Mouse (Mus musculus) gastrocnemius, postnatal 25 days (tissue): Measurements from ENCODE around the gene Phf1. TPM values are rescaled to one million over a fixed set of nuclear protein-coding genes. Genes with fewer than 3 reads are reported as not detected.
"Not testable (repeated sequence)": the region's sequence is repeated elsewhere in the genome, so short reads cannot be mapped to it uniquely, and the experiment has no call there.

ENCODE experiments used
- DNase-seq: peaks from one replicate; pipeline ENCODE4 v3.0.0; 2022
- long read RNA-seq, 2 experiments: library from polyadenylated mRNA; stranded (forward); transcript quantifications; one replicate each; pipeline ENCODE4 v2.0.0; 2021
- total RNA-seq, 2 experiments: library from RNA; stranded (reverse); gene quantifications; 1 replicate in 1 of 2; 2 replicates in 1 of 2; pipeline ENCODE4 v1.2.3; 2021

The Phf1 gene
- 1 to 10 TPM; 5.1 to 5.9 TPM for total RNA-seq
- long read RNA-seq, experiment 1, partial matches to known transcripts = 0 of 4 reads
- long read RNA-seq, experiment 1, other reads (novel, unspliced or antisense) = 3 of 4 reads
- long read RNA-seq, experiment 2, partial matches to known transcripts = 0 of 2 reads
- long read RNA-seq, experiment 2, other reads (novel, unspliced or antisense) = 1 of 2 reads

DNA sequence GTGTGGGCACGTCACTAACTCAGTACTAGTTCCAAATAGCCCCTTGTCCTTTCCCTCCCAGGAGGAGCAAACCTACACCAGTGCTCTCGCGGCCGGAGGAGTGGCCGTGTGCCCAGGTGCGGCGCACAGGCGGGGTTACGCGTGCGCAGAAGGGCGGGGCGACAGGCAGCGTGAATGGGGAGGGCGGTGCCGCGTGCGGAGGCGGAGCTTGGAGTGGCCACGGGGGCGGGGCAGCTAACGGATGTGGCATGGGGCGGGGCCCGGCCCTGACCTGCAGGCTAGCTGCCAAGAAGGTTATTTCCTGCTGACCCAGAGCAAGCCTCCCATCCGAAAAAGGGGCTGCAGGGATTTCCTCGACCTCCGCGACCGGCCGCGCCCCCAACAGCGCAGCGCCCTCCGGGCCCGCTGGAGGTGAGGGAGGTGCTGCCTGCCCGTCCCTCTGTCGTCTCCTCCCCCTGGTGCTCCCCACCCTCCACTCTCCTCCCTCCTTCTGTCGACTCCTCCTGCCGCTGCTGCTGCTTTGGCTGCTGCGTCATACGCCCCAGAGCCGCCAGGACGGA, at the start of gene Phf1:
Gene Phf1 (plus strand): TSS at position 214 of the 560 bp plus-strand sequence.
- peak; percentile 95 for DNase-seq

DNA sequence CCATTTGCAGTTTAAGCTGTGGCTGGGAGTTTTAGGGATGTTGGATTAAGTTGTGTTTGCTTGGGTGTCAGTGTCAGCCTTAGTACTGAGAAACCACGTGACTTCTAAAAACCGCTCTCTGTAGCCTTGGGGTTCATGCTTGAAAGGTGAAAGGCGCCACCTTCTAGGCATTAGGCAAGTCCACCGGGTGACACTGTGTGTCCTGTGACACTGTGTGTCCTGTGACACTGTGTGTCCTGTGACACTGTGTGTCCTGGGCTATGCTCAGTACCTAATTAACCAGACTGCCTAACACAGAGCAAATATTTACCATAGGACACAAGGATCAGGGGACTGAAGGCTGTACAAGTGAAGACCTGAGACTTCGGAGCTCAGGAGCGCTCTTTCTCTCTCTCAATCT, 49.3 kb upstream of the Phf1 start:
- no peak for DNase-seq

DNA sequence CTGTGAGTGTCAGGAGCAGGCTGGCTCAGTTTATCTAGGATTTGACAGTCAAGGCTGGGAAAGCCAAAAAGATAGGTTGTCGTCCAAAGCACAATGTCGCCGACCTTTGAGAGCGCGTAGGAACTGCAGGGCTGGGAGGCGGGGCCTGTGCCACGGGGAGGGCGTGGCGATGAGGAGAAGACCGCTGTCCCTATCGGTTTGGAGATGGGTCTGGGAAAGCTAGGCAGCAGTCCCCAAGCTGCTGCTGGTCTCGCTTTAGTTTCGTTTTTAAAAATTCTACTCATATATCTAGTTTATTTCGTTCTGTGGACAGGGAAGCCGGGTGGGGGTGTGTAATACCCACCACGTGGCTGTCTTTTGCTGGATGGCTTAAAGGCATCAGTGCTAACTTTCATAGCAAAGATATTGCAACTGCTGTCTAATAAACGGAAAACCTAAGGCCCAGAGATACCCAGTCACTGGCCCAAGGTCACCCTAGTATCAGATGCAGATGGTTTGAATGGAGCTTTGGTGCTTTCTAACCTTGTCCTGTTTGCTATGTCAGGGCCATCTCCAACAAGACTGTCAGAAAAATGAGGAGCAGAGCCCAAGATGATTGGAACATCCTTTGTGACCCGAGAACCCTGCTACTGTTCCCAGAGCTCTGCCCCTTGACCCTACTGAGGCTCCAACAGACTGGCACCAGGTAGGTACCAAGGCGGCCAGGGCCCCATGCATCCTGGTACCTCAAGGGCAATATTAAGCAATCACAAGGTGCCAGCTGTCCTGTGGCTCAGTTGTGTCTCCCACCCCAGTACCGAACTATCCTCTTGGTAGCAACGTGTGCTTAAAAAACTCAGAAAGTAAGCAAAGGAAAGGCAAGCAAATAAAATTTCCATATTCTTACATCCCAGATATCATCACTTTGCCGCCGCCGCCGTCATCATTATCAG, 47.6 kb upstream of the Phf1 start:
- peak; percentile 75 for DNase-seq

DNA sequence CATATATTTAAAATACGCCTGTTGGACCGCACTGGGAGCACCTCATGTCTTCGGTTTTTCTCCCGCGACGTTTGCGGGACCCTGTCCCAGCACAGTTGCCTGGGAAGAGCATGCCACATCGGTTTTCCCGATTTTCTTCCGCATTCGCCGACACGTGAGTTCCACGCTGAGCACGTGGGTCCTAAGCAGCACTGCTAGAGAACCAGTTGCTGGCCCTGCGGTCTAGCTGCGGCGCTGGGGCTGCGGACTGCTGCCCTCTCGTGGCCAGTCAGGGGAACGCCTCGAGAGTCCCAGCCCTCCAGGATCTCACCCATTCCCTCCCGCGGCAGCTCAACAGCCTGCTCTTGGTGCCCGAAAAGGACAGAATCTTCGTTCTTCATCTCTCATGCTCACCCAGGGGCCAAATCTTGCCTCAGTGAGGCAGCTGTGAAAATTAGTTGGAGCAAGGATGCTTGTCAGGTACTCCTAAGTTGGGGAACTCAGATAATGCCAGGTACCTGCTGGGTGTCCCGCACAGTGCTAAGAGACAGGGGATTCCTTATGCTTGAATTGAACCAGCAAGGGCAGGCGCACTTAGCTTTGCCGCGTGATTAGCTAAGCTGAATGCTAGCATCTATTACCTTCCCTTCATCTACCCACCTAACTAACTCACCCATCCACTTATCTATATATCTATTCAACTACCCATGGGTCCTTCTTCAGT, 46.7 kb upstream of the Phf1 start:
- peak; percentile 82 for DNase-seq

DNA sequence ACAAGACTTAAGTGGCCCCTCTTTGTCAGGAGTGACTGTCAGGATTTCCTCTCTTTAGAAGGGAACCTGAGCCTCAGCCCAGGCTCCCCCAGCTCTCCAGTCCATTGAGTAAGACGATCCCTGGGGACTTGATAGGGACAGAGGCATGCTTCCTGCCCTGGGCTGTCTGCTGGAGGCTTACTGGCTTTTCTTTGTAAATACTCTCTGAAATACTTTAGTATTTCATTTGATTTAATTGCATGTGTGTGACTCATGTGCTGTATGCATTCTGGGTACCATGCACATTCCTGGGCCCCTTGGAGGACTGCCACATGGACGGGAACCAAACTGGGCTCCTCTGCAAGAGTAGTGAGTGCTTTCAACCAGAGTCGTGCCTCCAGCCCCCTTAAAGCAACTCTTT, 44.9 kb upstream of the Phf1 start:
- no peak for DNase-seq

DNA sequence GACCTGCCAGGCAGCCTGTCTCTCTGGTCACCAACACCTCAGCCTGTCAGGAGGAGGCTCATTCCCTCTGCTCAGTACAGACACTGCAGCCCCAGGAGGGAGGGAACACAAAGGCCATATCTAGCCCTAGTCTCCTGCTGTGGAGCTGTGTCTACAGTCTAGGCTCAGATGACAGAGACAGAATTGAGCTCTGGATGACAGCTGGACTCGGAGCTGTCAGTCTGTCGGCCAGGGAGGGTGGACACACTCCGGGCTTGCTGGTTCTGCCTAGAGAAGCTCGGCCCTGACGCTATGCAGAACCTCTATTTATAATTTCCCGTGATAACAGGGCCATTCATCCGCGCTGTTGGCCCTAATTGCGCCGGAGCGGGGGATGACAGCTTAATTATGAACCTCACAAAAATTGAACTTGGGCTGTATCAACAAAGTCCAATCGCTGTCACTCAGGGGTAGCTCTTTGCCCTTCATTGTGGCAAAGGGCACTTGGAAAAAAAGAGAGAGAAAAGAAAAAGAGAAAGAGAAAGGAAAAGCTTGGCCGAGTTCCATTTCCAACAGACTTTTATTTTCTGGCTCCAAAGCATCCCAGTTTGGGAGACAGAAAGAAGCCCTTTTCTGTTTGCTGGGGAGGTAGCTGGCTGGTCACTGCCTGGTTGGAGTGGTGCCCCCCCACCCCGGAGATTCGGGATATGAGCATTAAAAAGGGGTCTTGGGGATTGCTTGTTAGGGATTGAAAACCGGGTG, 40.0 kb upstream of the Phf1 start:
- no peak for DNase-seq

DNA sequence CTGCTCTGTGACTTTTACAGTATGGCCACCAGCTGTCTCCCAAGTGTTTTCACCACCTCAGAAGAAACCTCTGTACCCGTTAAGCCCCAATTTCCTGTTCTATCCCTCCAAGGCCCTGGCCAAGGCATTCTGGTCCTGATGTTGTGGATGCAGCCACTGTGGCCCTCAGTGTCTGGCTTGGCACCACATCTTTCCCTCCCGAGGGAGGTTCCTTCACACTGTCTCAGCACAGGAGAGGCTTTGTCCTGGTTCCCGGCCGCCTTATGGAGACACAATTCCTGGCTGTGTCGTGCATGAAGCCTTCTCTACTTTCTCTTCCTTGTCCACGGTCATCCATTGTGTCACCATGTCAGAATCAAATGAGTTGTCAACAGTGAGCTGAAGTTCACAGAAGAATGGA, 39.4 kb upstream of the Phf1 start:
- no peak for DNase-seq

DNA sequence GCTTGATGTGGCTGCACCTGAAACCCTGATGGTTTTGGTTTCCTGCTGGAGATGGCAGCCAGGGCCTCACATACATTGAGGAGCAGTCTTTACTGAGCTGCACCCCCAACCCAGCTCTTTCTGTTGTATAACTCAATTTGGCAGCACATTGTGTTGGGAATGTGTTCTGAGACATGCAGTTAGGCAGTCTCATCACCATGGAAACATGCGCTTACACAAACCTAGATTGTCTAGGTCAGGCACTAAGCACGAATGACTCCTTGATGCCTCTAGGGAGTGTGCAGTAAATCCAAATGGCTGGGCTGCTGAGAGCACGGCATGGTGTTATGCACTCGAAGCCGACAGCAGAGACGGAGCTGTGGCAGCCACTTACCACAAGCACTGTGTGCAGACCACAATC, 38.5 kb upstream of the Phf1 start:
- no peak for DNase-seq

DNA sequence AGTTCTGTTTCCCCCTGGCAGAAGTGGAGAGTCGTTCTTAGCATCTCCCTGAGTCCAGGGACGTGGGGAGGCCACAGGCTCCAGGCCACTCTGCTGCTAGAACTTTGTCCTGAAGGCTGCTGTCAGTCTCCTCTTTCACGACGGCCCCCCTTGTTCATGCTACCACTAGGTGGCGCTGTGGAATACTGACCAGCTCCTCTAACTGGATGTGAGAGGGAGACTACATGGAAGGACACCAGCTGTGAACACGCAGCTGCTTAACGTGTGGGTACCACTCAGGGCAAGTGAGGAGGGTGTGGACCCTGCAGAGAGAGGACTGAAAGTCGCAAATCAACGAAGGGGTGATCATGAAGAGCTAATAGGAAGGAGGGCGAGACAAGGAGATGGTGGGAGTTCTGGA, 37.3 kb upstream of the Phf1 start:
- DNase-seq = peak; percentile 43

DNA sequence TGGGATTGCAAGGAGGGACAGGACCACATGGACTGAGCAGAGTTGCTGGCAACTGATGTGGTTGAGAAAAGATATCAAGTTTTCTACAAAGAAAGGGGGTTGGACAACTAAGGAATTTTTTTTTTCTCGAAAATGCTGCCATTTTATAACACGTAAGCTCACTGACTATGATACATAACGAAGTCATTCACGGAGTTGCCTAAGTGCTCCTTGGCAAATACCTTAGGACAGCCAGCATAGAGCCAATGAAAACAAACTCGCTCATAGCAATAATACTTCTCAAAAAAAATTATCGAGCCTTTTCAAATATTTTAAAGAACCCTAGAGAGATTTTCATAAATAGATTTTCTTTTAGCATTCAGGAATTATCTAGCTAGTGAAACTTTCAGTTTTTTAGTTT, 31.9 kb upstream of the Phf1 start:
- no peak for DNase-seq

DNA sequence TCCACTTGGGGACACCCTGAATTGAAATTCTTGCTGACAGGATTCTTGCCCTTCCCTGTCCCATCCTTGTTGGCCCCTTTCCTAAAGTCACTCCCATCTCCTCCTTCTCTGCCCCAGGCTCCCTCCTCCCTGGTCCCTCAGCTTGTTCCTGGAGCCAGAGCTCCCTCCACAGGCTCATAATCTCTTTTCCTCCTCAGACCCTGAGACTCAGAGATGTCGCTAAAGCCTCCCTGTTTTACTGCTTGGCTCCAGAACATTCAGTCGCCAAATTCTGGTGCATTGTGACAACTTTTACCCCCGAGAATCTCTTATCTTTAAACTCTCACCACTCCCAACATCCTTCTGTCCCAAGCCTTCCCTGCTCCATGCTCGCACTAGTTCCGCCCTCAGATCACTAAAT, 28.5 kb upstream of the Phf1 start:
- DNase-seq = no peak

DNA sequence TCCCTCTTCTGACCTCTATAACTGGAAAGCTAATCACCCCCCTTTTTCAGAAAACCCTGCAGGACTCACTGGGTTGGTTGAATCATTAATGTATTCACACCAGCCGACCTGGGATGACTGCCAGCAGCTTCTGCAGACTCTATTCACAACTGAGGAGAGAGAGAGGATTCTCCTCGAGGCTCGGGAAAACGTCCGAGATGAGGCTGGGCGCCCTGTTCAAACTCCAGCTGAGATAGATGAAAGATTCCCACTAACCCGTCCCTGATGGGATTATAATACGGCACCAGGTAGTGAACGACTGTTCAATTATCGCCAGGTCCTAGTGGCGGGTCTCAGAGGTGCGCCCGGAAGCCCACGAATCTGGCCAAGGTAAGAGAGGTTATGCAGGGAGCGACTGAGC, 25.3 kb upstream of the Phf1 start:
- not testable (repeated sequence) for DNase-seq

DNA sequence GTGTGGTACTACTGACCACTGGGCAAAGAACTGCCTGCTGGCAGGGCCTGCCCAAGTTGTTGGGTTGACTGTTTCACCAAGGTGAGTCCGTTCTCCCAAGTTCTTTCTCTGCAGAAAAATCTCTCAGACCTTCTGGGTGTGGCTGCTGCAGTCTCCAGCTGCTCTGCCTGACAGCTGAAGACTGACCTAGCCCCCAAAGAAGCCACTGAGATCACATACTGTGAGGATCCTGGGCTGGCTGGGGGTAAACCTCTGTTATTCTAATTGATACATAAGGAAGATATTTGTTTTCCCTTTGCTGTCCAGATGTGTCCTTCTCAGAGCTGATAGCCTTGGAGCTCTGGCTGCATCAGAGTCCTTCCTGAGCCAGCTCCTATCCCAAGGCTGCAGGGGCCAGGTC, 17.6 kb upstream of the Phf1 start:
- no peak for DNase-seq

DNA sequence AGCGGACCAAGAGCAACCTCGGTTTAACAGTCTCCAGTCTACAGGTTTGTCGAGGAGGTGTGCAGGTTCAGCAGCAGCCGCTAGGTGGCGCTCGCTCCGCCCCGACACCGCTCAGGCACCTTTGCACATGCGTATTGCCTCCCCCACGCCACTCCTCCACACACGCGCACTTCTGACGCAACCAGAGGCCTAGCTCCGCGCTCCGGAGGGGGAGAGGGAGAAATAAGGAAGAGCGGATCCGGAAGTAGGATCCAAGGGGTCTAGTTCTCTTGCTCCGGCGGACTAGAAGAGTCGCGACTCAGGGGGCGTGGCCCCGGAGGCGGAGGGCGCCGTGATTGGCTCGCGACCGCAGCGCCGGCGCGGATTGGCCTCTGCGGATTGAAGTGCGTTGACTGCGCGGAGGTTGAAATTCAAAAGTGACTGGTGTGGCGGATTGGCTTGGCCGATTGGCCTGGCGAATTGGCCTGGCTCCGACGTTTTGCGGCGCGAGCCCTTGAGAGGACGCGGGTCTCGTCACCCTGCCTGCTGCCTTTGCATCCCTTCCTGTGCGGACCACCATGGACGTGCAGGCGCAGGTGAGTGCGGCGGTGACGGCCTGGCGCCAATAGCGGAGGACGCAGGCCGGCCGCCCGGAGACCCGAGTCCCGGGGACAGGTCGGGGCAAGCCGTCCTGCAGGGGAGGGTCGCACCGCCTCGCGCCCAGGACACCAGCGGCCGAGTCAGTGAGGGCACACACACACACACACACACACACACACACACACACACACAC, 16.0 kb upstream of the Phf1 start, which contains the start of gene Kifc5b:
Gene Kifc5b (plus strand): TSS at position 381 of the 772 bp plus-strand sequence.
- peak; percentile 99 for DNase-seq

DNA sequence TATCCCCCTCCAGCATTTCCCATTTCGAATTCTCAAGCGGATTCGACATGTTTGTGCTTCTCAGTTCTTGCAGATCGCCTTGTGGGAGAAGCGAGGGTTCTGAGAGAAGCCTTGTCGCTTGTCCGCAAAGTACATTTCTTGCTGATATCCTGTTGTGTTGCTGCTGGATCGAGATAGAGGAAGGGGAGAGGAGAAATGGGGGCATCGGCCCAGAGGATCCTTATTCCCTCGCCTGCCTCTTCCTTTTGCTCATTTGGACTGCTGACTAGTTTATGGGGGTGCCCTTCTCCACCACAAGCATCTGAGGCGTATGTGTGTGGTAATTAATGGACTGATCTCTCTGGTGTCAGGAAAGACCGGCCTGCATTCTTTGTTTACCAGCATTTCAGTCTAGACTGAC, 15.3 kb upstream of the Phf1 start:
- DNase-seq = not testable (repeated sequence)

DNA sequence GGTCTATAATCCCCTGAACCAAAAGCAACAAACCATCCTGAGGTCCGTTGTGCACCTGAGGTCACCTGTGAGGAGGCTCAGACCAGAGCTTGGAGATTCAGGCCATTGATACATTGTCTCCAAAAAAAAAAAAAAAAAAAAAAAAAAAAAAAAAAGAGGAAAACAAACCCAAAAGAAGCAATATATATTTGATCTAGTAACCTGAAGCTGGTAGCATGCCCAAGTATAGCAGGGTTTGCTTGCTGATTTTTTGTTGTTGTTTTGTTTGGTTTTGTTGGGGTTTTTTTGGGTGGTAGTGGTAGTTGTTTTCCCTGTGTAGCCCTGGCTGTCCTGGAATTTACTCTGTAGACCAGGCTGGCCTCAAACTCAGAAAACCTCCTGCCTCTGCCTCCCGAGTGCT, 14.5 kb upstream of the Phf1 start:
- DNase-seq = no peak

DNA sequence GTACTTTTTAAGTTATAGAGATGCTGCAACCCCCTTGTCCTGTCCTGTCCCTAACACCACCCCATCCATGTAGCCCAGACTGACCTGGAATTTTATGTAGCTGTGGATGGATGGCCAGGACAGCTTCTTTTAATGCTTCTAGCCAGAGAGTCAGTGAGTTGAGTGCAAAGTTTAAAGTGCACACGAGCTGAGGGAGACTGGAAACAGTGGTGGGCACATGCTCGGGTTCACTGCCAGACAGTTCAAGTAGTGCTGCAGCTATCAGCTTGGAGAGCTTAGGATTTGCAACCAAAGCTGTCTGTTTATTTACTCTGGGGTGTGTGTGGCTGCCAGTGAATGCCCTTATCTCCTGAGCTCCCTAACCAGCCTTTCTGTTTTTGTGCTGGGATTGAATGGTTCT, 13.3 kb upstream of the Phf1 start:
- DNase-seq = not testable (repeated sequence)

DNA sequence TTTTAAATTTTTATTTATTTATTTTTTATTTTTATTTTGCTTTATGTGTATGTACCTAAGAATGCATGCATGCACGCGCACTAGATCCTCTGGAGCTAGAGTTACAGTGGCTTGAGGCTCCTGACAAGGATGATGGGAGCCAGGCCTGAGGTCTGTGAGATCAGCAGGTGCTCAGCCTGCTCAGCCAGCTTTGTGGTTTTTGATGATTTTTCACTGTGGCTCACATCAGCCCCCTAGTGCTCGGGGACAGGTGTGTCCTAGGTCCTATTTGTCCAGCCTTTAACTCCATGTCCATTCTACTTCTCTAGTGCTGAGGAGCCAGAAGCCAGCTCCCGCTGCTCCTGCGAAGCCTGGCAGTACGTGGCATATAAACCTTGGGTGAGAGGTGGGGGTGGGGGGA, 10.5 kb upstream of the Phf1 start:
- not testable (repeated sequence) for DNase-seq

DNA sequence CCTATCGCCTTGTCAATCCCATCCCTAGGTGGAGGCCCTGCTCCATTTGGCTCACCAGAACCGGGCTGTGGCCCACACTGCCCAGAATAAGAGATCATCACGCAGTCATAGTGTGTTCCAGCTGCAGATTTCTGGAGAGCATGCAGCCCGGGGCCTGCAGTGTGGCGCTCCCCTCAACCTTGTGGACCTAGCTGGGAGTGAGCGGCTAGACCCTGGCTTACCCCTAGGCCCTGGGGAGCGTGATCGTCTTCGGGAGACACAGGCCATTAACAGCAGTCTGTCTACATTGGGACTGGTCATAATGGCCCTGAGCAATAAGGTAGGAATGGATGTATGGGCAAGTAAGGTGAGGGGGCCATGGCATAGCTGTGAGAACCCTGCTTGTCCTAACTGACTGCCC, 7.4 kb upstream of the Phf1 start:
- not testable (repeated sequence) for DNase-seq

DNA sequence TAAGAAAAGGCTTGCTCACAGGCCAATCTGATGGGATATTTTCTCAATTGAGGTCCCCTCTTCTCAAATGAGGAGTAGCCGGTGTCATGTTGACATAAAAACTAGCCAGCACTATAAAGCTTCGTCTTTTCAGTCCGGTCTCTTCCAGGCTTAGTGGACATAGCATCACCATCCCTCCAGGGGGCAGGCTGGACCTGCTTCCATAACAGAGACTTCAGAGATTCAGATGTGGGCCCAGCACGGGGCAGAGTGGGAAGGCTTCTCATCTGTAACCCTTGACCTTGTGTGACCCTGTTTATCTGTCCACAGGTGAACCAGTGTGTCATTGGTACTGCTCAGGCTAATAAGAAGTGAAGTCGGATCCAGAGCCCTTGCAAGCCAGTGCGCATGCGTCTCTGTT, 1.1 kb upstream of the Phf1 start:
- DNase-seq = peak; percentile 40

DNA sequence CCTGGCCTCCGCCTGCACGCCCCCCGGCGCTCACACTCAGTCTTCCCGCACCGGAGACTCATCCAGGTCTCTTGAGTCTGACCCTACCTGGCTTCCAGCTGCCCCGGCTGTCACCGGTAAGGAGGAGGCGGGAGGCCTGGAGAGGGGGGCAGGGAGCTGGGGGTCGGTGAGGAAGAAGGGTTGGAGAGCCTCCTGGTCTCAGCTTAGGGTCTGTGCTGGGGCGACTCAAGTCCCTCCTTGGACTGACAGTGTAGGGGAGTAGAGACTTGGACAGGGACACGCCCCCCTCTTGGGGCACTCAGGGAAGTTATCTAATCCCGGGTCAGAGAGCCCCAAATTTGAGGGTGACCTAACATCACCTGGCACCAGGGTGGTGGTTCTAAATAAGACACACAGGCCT, 567 bp downstream of the Phf1 start:
- DNase-seq = no peak
